Mouse (Mus musculus) erythroblast, embryonic 14.5 days (primary cell): ENCODE results near the gene Lman1l. TPM values are rescaled to one million over a fixed set of nuclear protein-coding genes. Genes with fewer than 3 reads are reported as not detected.
A peak's percentile ranks its signal among the peaks of the same experiment; 100 is the strongest.

Source experiments
- H3K27me3 ChIP-seq: 2 replicates; pipeline ENCODE4 v1.6.1; 2012; ENCODE audit warnings: inconsistent platforms; ENCODE audit not compliant: control insufficient read depth
- H3K36me3 ChIP-seq: 2 replicates; pipeline ENCODE4 v1.6.1; 2012; ENCODE audit warnings: mild to moderate bottlenecking, inconsistent platforms; ENCODE audit not compliant: control insufficient read depth
- H3K4me1 ChIP-seq: 2 replicates; pipeline ENCODE4 v1.6.1; 2012; ENCODE audit warnings: inconsistent platforms; ENCODE audit not compliant: control insufficient read depth
- H3K4me3 ChIP-seq: replicated peaks from 2 replicates; pipeline ENCODE3; 2012; ENCODE audit warnings: moderate library complexity, mild to moderate bottlenecking, inconsistent platforms
- H3K9me3 ChIP-seq: 2 replicates; pipeline ENCODE4 v1.6.1; 2012; ENCODE audit warnings: low read length, inconsistent platforms, mixed read lengths; ENCODE audit not compliant: control insufficient read depth
- GATA1 ChIP-seq: IDR thresholded peaks from 2 replicates; pipeline ENCODE4 v1.6.1; 2012; ENCODE audit warnings: low read length, inconsistent platforms, mixed read lengths
- TAL1 ChIP-seq: IDR thresholded peaks from 3 replicates; pipeline ENCODE4 v1.6.1; 2012; ENCODE audit warnings: low read length, inconsistent platforms, mixed read lengths
- polyA plus RNA-seq: library from polyadenylated mRNA; stranded (reverse); fragments of >175 nt; gene quantifications from 2 replicates; pipeline ENCODE4 v1.2.3, GENCODE M21; 2012

The Lman1l gene
- polyA plus RNA-seq, 1 experiment: not detected

GRCm38 (mm10) chr9:57600620-57601352 is 19.8 kb downstream of the Lman1l start:
- no peak for TF ChIP-seq GATA1
- Histone ChIP-seq H3K36me3 (no peaks in the 10 kb centered on the region), H3K4me1 (peaks cover 13% of the 10 kb centered on the region), H3K27me3 (peaks cover 24% of the 10 kb centered on the region), H3K9me3 (no peaks in the 10 kb centered on the region), H3K4me3 (no peak overlapping the region)

- TF ChIP-seq TAL1 (no peak), GATA1 (no peak)
- Histone ChIP-seq H3K4me3 (no peak overlapping the region), H3K9me3 (no peaks in the 10 kb centered on the region), H3K36me3 (peaks cover 2% of the 10 kb centered on the region), H3K4me1 (peaks cover 14% of the 10 kb centered on the region), H3K27me3 (peaks cover 10% of the 10 kb centered on the region)
These were observed 21.6 kb downstream of the Lman1l start for GRCm38 (mm10) chr9:57598851-57599563.

GRCm38 (mm10) chr9:57597929-57598382 is 22.6 kb downstream of the Lman1l start:
- Histone ChIP-seq H3K4me3 (no peak overlapping the region), H3K4me1 (peaks cover 20% of the 10 kb centered on the region), H3K36me3 (peaks cover 12% of the 10 kb centered on the region), H3K27me3 (peaks cover 7% of the 10 kb centered on the region), H3K9me3 (no peaks in the 10 kb centered on the region)
- TF ChIP-seq GATA1 (no peak), TAL1 (no peak; the same call in 2 of the 3 replicates)

GRCm38 (mm10) chr9:57597265-57597664 is 23.3 kb downstream of the Lman1l start:
- peaks cover 20% of the 10 kb centered on the region for H3K4me1 ChIP-seq
- H3K9me3 ChIP-seq: no peaks in the 10 kb centered on the region
- peaks cover 5% of the 10 kb centered on the region for H3K27me3 ChIP-seq
- peaks cover 14% of the 10 kb centered on the region for H3K36me3 ChIP-seq
- TF ChIP-seq TAL1 (no peak), GATA1 (no peak)
- H3K4me3 ChIP-seq: no peak overlapping the region

GRCm38 (mm10) chr9:57594174-57594509 is 26.4 kb downstream of the Lman1l start:
- TF ChIP-seq TAL1 (no peak), GATA1 (no peak)
- Histone ChIP-seq H3K27me3 (no peaks in the 10 kb centered on the region; the same call in 1 of the 2 replicates), H3K4me1 (peaks cover 20% of the 10 kb centered on the region), H3K9me3 (no peaks in the 10 kb centered on the region), H3K36me3 (peaks cover 14% of the 10 kb centered on the region), H3K4me3 (no peak overlapping the region)

DNA sequence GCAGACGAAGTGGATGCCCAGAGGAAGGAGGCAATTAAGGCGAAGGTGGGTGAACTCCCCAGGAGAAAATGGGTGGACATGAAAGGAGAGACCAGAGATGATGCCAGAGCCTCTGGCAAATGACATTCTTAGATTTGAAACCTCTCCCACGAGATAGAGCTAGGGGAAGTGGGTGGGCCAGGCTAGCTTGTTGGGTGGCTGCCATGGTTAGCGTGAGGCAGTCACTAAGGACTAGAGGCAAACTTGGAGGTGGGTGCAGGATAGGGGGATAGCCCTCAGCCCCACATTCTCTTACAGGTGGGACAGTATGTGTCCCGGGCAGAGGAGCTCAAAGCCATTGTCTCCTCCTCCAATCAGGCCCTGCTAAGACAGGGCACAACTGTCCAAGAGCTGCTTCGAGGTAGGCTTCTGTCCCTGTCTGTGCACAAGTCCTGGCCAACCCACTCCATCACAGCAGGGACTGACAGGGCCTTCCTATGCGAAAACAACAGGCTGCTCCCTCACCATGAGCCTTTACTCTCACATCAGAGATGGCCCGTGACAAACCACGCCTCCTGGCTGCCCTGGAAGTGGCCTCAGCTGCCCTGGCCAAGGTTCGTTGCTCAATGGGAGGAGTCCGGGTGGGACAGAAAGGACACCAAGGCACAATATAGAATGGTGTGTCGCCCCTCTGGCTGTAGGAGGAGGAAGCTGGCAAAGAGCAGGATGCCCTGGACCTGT is 27.0 kb downstream of the Lman1l start:
- H3K36me3 ChIP-seq: peaks cover 14% of the 10 kb centered on the region
- no peaks in the 10 kb centered on the region for H3K9me3 ChIP-seq
- no peak overlapping the region for H3K4me3 ChIP-seq
- no peaks in the 10 kb centered on the region; the same call in 1 of the 2 replicates for H3K27me3 ChIP-seq
- peaks cover 25% of the 10 kb centered on the region for H3K4me1 ChIP-seq
- no peak for TF ChIP-seq GATA1
- TF ChIP-seq TAL1: no peak

GRCm38 (mm10) chr9:57590726-57591125 is 29.8 kb downstream of the Lman1l start:
- peaks cover 25% of the 10 kb centered on the region for H3K36me3 ChIP-seq

GRCm38 (mm10) chr9:57589224-57590126 is 31.1 kb downstream of the Lman1l start, which contains the start of gene Ulk3:
Gene Ulk3 (plus strand): TSS chr9:57589452.
- Histone ChIP-seq H3K36me3 (peaks cover 29% of the 10 kb centered on the region), H3K4me1 (peaks cover 28% of the 10 kb centered on the region), H3K4me3 (peak within 1 kb of the TSS; percentile 82), H3K27me3 (no peaks in the 10 kb centered on the region), H3K9me3 (no peaks in the 10 kb centered on the region)
- no peak for TF ChIP-seq TAL1
- TF ChIP-seq GATA1: no peak

More at GRCm38 (mm10) chr9:57590726-57591125, 29.8 kb downstream of the Lman1l start:
- Histone ChIP-seq H3K4me1 (peaks cover 28% of the 10 kb centered on the region), H3K4me3 (no peak overlapping the region), H3K27me3 (no peaks in the 10 kb centered on the region), H3K9me3 (no peaks in the 10 kb centered on the region)
- TF ChIP-seq TAL1 (no peak), GATA1 (no peak)
